Mouse (Mus musculus): Measurements from ENCODE around the gene Ptprk. TPM values are rescaled to one million over a fixed set of nuclear protein-coding genes. Genes with fewer than 3 reads are reported as not detected.
A peak's percentile ranks its signal among the peaks of the same experiment; 100 is the strongest.

The Ptprk gene
- polyA plus RNA-seq, 1 experiment, result 28.8 TPM

- peak overlapping the region; percentile 50 for H3K4me2 ChIP-seq (ENCODE audit: low read depth)
- H3ac ChIP-seq (ENCODE audit: control insufficient read depth, insufficient read length), result no peak overlapping the region
- peaks cover 84% of the 10 kb centered on the region for H3K79me2 ChIP-seq (ENCODE audit: control insufficient read depth, insufficient read depth)
- peak in 1 of 3 experiments; percentile 63 for TF ChIP-seq MYOG (IDR thresholded peaks at IDR 0.05; ENCODE audit: control insufficient read depth in 1 of 3, insufficient read depth in 1 of 3, insufficient read length in 2 of 3, low read depth in 2 of 3)
- TF ChIP-seq POLR2A (IDR thresholded peaks at IDR 0.05; ENCODE audit: insufficient read length, low read depth), result no peak
- no peak for TF ChIP-seq SRF (IDR thresholded peaks at IDR 0.05; ENCODE audit: control insufficient read depth, insufficient read length, low read depth)
- no peak for TF ChIP-seq CEBPB (IDR thresholded peaks at IDR 0.05; ENCODE audit: insufficient read depth, poor library complexity, severe bottlenecking)
- no peak for TF ChIP-seq POLR2AphosphoS2 (IDR thresholded peaks at IDR 0.05; ENCODE audit: insufficient read length, low read depth)
- no peak for TF ChIP-seq TCF3 (IDR thresholded peaks at IDR 0.05; ENCODE audit: insufficient read length, low read depth)
- TF ChIP-seq MAX (IDR thresholded peaks at IDR 0.05; ENCODE audit: low read depth), result no peak
- TF ChIP-seq TCF12 (IDR thresholded peaks at IDR 0.05; ENCODE audit: insufficient read depth, poor library complexity, severe bottlenecking), result peak; percentile 80
- peak; percentile 6 to 80 (median 65) for TF ChIP-seq MYOD1 (IDR thresholded peaks at IDR 0.05; ENCODE audit: control insufficient read depth in 1 of 3, insufficient read length in 2 of 3, low read depth in 2 of 3)
- H3K4me3 ChIP-seq, result no peak overlapping the region
- H3K27me3 ChIP-seq (ENCODE audit: control insufficient read depth, insufficient read depth, insufficient read length), result no peaks in the 10 kb centered on the region
- no peaks in the 10 kb centered on the region for H3K36me3 ChIP-seq (ENCODE audit: control insufficient read depth, insufficient read depth)
Observed at GRCm38 (mm10) chr10:28083625-28084024, 9.0 kb downstream of the Ptprk start.

- H3ac ChIP-seq (ENCODE audit: control insufficient read depth, insufficient read length), result no peak overlapping the region
- no peaks in the 10 kb centered on the region for H3K36me3 ChIP-seq (ENCODE audit: control insufficient read depth, insufficient read depth)
- H3K79me2 ChIP-seq (ENCODE audit: control insufficient read depth, insufficient read depth), result peaks cover 70% of the 10 kb centered on the region
- no peak for TF ChIP-seq USF1 (IDR thresholded peaks at IDR 0.05; ENCODE audit: low read depth)
- no peak for TF ChIP-seq MYOD1 (IDR thresholded peaks at IDR 0.05; ENCODE audit: control insufficient read depth in 1 of 3, insufficient read length in 2 of 3, low read depth in 2 of 3)
- no peak for TF ChIP-seq CEBPB (IDR thresholded peaks at IDR 0.05; ENCODE audit: insufficient read depth, poor library complexity, severe bottlenecking)
- no peak for TF ChIP-seq REST (IDR thresholded peaks at IDR 0.05; ENCODE audit: insufficient read depth, insufficient read length)
- H3K4me2 ChIP-seq (ENCODE audit: low read depth), result no peak overlapping the region
- no peak overlapping the region for H3K4me3 ChIP-seq
- no peaks in the 10 kb centered on the region for H3K27me3 ChIP-seq (ENCODE audit: control insufficient read depth, insufficient read depth, insufficient read length)
Observed at GRCm38 (mm10) chr10:28087341-28087740, 12.7 kb downstream of the Ptprk start.

- H3K4me2 ChIP-seq (ENCODE audit: low read depth), result no peak overlapping the region
- H3K36me3 ChIP-seq (ENCODE audit: control insufficient read depth, insufficient read depth), result no peaks in the 10 kb centered on the region
- no peak for TF ChIP-seq POLR2AphosphoS2 (IDR thresholded peaks at IDR 0.05; ENCODE audit: insufficient read length, low read depth)
- no peaks in the 10 kb centered on the region for H3K27me3 ChIP-seq (ENCODE audit: control insufficient read depth, insufficient read depth, insufficient read length)
- no peak overlapping the region for H3ac ChIP-seq (ENCODE audit: control insufficient read depth, insufficient read length)
- no peak overlapping the region for H3K4me3 ChIP-seq
- H3K79me2 ChIP-seq (ENCODE audit: control insufficient read depth, insufficient read depth), result peaks cover 65% of the 10 kb centered on the region
Observed at GRCm38 (mm10) chr10:28087749-28088148, 13.1 kb downstream of the Ptprk start.

GRCm38 (mm10) chr10:28096007-28096406, 21.4 kb downstream of the Ptprk start:
- Histone ChIP-seq H3K4me3 (no peak overlapping the region), H3K27me3 (ENCODE audit: control insufficient read depth, insufficient read depth, insufficient read length) (no peaks in the 10 kb centered on the region), H3K36me3 (ENCODE audit: control insufficient read depth, insufficient read depth) (no peaks in the 10 kb centered on the region), H3K4me2 (ENCODE audit: low read depth) (no peak overlapping the region), H3K79me2 (ENCODE audit: control insufficient read depth, insufficient read depth) (peaks cover 33% of the 10 kb centered on the region), H3ac (ENCODE audit: control insufficient read depth, insufficient read length) (no peak overlapping the region)
- TF ChIP-seq CEBPB (IDR thresholded peaks at IDR 0.05; ENCODE audit: insufficient read depth, poor library complexity, severe bottlenecking), result no peak
- no peak for TF ChIP-seq TCF12 (IDR thresholded peaks at IDR 0.05; ENCODE audit: insufficient read depth, poor library complexity, severe bottlenecking)
- no peak for TF ChIP-seq POLR2A (IDR thresholded peaks at IDR 0.05; ENCODE audit: insufficient read length, low read depth)
- TF ChIP-seq USF1 (IDR thresholded peaks at IDR 0.05; ENCODE audit: low read depth), result no peak
- TF ChIP-seq MYOD1 (IDR thresholded peaks at IDR 0.05; ENCODE audit: control insufficient read depth in 1 of 3, insufficient read length in 2 of 3, low read depth in 2 of 3), result no peak
- TF ChIP-seq REST (IDR thresholded peaks at IDR 0.05; ENCODE audit: insufficient read depth, insufficient read length), result no peak
- TF ChIP-seq SRF (IDR thresholded peaks at IDR 0.05; ENCODE audit: control insufficient read depth, insufficient read length, low read depth), result no peak
- TF ChIP-seq TCF3 (IDR thresholded peaks at IDR 0.05; ENCODE audit: insufficient read length, low read depth), result no peak
- TF ChIP-seq E2F4 (IDR thresholded peaks at IDR 0.05; ENCODE audit: insufficient read depth), result no peak
- TF ChIP-seq MAX (IDR thresholded peaks at IDR 0.05; ENCODE audit: low read depth), result no peak
- TF ChIP-seq POLR2AphosphoS2 (IDR thresholded peaks at IDR 0.05; ENCODE audit: insufficient read length, low read depth), result no peak
- no peak for TF ChIP-seq MYOG (IDR thresholded peaks at IDR 0.05; ENCODE audit: control insufficient read depth in 1 of 3, insufficient read depth in 1 of 3, insufficient read length in 2 of 3, low read depth in 2 of 3)

GRCm38 (mm10) chr10:28097637-28098036, 23.0 kb downstream of the Ptprk start:
- H3K4me2 ChIP-seq (ENCODE audit: low read depth), result no peak overlapping the region
- H3K4me3 ChIP-seq, result no peak overlapping the region
- no peak for TF ChIP-seq TCF3 (IDR thresholded peaks at IDR 0.05; ENCODE audit: insufficient read length, low read depth)
- no peak for TF ChIP-seq MYOD1 (IDR thresholded peaks at IDR 0.05; ENCODE audit: control insufficient read depth in 1 of 3, insufficient read length in 2 of 3, low read depth in 2 of 3)
- TF ChIP-seq POLR2A (IDR thresholded peaks at IDR 0.05; ENCODE audit: insufficient read length, low read depth), result no peak
- no peak for TF ChIP-seq POLR2AphosphoS2 (IDR thresholded peaks at IDR 0.05; ENCODE audit: insufficient read length, low read depth)
- no peak for TF ChIP-seq MYOG (IDR thresholded peaks at IDR 0.05; ENCODE audit: control insufficient read depth in 1 of 3, insufficient read depth in 1 of 3, insufficient read length in 2 of 3, low read depth in 2 of 3)
- no peak for TF ChIP-seq CEBPB (IDR thresholded peaks at IDR 0.05; ENCODE audit: insufficient read depth, poor library complexity, severe bottlenecking)
- no peak for TF ChIP-seq E2F4 (IDR thresholded peaks at IDR 0.05; ENCODE audit: insufficient read depth)
- TF ChIP-seq TCF12 (IDR thresholded peaks at IDR 0.05; ENCODE audit: insufficient read depth, poor library complexity, severe bottlenecking), result no peak
- TF ChIP-seq USF1 (IDR thresholded peaks at IDR 0.05; ENCODE audit: low read depth), result no peak
- TF ChIP-seq MAX (IDR thresholded peaks at IDR 0.05; ENCODE audit: low read depth), result no peak
- no peak for TF ChIP-seq REST (IDR thresholded peaks at IDR 0.05; ENCODE audit: insufficient read depth, insufficient read length)
- TF ChIP-seq SRF (IDR thresholded peaks at IDR 0.05; ENCODE audit: control insufficient read depth, insufficient read length, low read depth), result no peak
- H3K79me2 ChIP-seq (ENCODE audit: control insufficient read depth, insufficient read depth), result peaks cover 23% of the 10 kb centered on the region
- no peaks in the 10 kb centered on the region for H3K27me3 ChIP-seq (ENCODE audit: control insufficient read depth, insufficient read depth, insufficient read length)
- H3ac ChIP-seq (ENCODE audit: control insufficient read depth, insufficient read length), result no peak overlapping the region
- H3K36me3 ChIP-seq (ENCODE audit: control insufficient read depth, insufficient read depth), result no peaks in the 10 kb centered on the region

All from myocyte (in vitro differentiated cells).